Mouse (Mus musculus): ENCODE results near the gene Rgs16.

Gene Rgs16

DNA sequence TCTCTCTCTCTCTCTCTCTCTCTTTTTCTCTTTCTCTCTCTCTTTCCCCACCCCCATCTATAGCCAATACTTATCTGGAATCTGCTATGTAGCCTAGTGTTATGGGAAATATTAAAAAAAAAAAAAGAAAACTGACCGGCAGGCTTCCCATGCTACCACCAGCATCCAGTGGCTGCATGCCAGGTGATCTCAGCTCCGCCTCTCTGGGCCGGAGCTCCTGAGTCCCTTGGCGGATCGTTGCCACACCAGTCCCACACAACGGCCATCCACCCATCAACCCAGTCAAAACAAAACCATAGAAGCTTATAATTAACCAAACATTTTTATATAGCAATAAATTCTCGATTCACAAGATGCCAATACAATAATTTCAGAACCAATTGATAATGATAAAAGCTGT, 19.2 kb upstream of the Rgs16 start:
- DNase-seq (ENCODE audit: extremely low spot score, low spot score) = no peak

- no peak for DNase-seq (ENCODE audit: extremely low spot score, low spot score)
Observed at GRCm38 (mm10) chr1:153721565-153722310, 18.4 kb upstream of the Rgs16 start.

GRCm38 (mm10) chr1:153723426-153723825, 16.7 kb upstream of the Rgs16 start:
- no peak for DNase-seq (ENCODE audit: extremely low spot score, low spot score)

GRCm38 (mm10) chr1:153726636-153727035, 13.5 kb upstream of the Rgs16 start:
- no peak for DNase-seq (ENCODE audit: extremely low spot score, low spot score)

DNA sequence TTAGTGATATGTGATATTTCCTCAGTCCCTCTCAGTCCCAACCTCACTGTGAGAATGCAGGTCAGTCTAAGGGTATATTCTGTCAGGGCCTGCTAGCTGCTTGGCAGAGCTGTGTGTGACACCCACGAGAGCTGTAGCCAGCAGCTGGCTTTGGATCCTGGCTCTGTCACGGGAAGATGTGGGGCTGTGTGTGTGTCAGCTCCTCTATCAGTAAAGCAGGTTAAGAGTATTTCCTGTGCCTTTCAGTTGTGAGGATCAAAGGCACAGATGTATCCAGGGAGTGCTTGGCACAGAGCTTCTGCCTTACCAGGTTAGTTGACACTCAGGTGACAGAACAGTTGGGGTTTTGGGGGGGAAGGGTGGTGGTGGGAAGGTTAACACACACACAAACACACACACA, 10.3 kb upstream of the Rgs16 start:
- DNase-seq (ENCODE audit: extremely low spot score, low spot score) = no peak

GRCm38 (mm10) chr1:153730671-153731070, 9.5 kb upstream of the Rgs16 start:
- no peak for DNase-seq (ENCODE audit: extremely low spot score, low spot score)

- DNase-seq (ENCODE audit: extremely low spot score, low spot score) = no peak
Observed at GRCm38 (mm10) chr1:153733181-153733580, 7.0 kb upstream of the Rgs16 start.

- no peak for DNase-seq (ENCODE audit: extremely low spot score, low spot score)
Observed at GRCm38 (mm10) chr1:153734866-153735265, 5.3 kb upstream of the Rgs16 start.

DNA sequence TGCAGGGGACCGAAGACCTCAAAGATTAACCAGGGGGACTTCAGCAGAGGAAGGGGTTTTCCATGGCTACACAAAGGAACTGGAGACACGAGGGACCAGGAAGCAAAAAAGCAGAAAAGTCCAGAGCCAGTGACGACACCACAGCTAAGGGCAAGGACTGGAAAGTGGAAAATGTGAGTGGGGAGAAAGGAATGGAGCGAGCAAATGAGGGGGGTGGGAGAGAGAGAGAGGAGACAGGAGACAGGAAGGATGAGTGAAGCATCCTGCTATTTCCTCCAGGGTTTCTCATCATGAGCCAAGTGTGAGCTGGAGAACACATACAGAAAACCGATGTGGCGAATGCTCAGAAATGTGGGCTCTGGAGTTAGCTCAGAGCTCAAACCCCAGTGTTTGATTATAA, 4.1 kb upstream of the Rgs16 start:
- no peak for DNase-seq (ENCODE audit: extremely low spot score, low spot score)

DNA sequence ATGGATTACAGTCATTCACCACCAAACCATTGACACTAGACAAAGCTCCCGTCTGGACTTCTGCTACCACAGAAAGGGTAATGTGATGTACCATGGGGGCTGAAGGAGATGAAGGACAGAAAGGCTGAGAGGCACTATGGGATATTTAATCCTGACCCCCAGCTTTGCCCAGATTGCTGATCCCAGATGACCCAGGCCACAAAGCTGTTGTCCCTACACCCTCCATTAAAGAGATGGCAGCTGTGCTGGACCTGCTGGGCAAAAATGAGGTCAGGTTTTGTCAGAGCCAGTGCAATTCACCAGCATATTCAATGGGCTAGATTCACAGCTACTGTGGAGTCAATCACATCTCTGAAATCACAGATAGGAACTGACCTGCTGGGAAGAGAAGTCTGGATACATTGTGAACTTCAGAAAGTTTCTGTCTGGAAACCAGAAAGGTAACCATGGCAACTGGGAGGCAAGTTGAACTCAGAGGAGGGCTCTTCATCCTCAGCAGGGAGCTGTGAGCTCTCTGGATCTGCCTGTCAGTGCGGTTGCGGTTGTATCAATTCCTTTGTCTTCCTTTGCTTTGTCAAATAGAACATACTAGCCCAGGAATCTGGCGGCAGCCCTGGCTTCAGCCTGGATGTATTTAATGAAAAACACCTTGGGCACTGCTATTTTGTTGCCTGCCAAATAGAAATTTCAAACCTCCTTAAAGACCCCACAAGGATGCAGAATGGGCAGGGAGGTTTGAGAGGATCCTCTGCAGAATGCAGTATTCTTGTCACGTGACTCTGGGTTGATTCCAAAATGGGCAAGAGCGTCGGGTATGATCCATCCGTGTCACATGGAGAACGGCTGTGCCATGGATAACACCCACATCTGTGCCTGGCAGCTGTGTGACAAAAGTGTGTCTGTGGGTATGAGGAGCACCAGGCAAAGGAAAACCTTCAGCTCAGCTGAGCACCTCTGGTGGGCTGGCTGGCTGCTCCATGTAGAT, 2.8 kb upstream of the Rgs16 start:
- DNase-seq (ENCODE audit: extremely low spot score, low spot score) = no peak

GRCm38 (mm10) chr1:153739437-153740015, 623 bp upstream of the Rgs16 start:
- DNase-seq (ENCODE audit: extremely low spot score, low spot score) = no peak

- no peak for DNase-seq (ENCODE audit: extremely low spot score, low spot score)
Observed at GRCm38 (mm10) chr1:153740775-153741400, 739 bp downstream of the Rgs16 start.

DNA sequence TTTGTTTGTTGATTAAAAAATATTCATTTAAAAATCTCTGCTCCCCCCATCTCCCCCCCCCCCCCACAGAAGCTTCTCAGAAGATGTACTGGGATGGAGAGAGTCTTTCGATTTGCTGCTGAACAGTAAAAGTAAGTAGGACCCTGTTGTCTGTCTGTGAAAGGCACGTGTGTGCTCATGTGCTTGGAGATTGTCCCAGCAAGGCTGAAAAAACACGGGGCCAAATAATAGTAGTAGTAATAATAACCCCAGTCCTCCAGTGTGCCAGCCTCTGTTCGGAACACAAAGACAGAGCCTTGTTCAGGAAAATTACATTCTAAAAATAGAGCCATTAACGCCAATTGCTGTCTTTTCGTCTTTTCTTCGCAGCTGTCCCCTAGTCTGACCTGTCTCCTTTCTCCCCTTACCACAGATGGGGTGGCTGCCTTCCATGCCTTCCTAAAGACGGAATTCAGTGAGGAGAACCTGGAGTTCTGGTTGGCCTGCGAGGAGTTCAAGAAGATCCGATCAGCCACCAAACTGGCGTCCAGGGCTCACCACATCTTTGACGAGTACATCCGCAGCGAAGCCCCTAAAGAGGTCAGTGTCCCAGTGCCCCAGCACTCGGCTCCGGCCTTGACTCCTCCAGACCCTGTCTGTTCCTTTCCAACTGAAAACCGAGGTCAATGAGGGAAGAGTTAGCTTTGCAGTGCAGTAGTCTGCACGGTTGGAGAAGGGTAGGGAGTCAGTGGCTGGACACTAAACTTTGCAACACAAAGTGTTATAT, 1.6 kb downstream of the Rgs16 start:
- DNase-seq (ENCODE audit: extremely low spot score, low spot score) = no peak

GRCm38 (mm10) chr1:153742374-153743155, 2.4 kb downstream of the Rgs16 start:
- DNase-seq (ENCODE audit: extremely low spot score, low spot score) = peak; percentile 65

DNA sequence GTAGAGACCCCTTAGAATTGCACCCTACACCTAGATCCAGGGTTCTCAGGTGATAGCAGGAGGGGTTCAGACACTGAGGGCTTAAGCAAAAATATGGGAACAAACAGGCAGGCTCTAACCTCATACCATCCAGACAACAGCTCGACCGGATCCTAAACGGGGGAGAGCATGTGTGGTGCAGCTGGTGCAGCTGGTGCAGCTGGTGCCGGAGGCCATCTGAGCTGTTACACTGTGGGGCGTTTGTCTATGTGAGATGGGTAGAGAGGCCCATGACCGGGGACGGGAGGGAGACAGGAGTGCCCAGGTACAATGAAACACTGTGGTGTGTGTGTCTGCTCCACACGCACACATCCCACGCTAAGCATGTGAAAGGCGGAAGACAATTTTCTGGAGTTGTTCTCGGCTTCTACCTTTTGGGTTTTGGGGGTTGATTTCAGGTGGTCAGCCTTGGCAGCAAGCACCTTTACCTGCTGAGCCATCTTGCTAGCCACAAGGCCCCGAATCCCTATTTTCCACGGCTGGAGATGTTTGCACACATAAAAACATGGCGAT, 6.0 kb downstream of the Rgs16 start:
- DNase-seq (ENCODE audit: extremely low spot score, low spot score) = no peak

- DNase-seq (ENCODE audit: extremely low spot score, low spot score) = peak; percentile 73
Observed at GRCm38 (mm10) chr1:153746728-153747127, 6.6 kb downstream of the Rgs16 start.

GRCm38 (mm10) chr1:153747861-153748530, 7.8 kb downstream of the Rgs16 start:
- DNase-seq (ENCODE audit: extremely low spot score, low spot score) = no peak

DNA sequence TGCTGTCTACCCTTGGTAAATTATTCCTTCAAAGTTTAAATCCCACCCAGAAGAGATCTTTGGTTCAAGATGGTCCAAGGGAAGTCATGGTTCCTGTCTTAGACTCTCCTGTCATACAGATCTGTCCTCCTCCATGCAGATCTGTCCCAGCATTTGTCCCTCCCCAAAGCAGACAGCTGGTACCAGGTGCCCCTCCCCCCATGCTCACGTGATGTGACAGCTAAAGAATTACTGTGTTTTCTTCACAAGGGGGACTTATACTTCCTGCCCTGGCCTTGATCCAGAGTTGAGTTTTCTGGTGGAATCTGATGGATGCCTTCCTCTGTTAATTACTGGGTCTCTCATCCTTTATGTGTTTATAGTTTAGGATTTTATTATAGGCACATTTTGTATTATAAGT, 8.4 kb downstream of the Rgs16 start:
- peak; percentile 63 for DNase-seq (ENCODE audit: extremely low spot score, low spot score)

DNA sequence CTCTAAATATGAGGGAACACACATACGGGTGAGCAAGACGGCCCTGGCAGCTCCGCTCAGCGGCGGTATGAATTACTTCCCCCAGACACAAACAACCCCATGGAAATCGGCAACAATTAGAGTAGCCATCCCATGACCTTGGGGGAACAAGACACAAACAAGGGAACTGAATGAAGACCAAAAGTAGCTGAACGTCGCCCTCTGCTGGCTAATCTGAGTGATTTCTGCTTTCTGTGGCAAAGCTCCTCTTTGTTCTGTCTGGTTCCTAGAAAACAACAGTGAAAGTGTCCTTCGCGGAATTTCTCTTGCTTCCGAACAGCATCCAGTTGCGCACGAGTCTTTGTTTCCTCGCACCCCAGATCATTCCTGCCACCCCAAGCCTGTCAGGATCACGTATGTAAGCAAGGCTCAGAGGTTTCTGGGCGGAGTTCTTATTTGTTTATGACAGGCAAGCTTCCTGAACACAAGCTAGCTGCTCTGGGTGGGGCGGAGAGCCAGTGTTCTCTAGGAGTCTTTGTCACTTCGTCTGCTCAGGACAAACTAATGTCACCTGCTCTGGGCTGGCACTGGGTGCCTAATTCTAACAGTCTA, 9.2 kb downstream of the Rgs16 start, which contains the start of gene Rnasel:
Rnasel (plus strand) TSS at position 216 of the 591 bp plus-strand sequence.
- peak; percentile 81 for DNase-seq (ENCODE audit: extremely low spot score, low spot score)

Data from neural tube, embryonic 10.5 days (tissue).